Mouse (Mus musculus) MEL (cell line): ENCODE measurements at regions not wholly inside any gene's neighbourhood (a gene's known extent, or its start where the extent isn't known, plus 50 kb on each side); places are given as distances from the start of the nearest gene placed in this dataset.

ENCODE experiments used
- CHD2 ChIP-seq: IDR thresholded peaks from 2 replicates; pipeline ENCODE4 v1.6.1; 2011; ENCODE audit warnings: low read length, improper control_type of control experiment
- CTCF ChIP-seq, 3 experiments: IDR thresholded peaks in 2 of 3; conservative IDR thresholded peaks in 1 of 3; 2 replicates each; pipeline ENCODE4 v1.5.1; 2011 to 2012; ENCODE audit warnings: low read length in 3 of 3, low read depth in 2 of 3, mild to moderate bottlenecking in 2 of 3, improper control_type of control experiment in 1 of 3, inconsistent platforms in 1 of 3, mixed read lengths in 1 of 3, moderate library complexity in 1 of 3; ENCODE audit not compliant: control insufficient read depth in 1 of 3, insufficient read depth in 1 of 3, poor library complexity in 1 of 3, severe bottlenecking in 1 of 3
- ETS1 ChIP-seq: IDR thresholded peaks from 2 replicates; pipeline ENCODE4 v1.6.1; 2012; ENCODE audit warnings: low read depth, mild to moderate bottlenecking, inconsistent platforms, low read length, improper control_type of control experiment, moderate library complexity
- MAX ChIP-seq: IDR thresholded peaks from 2 replicates; pipeline ENCODE4 v1.6.1; 2011; ENCODE audit warnings: low read length, improper control_type of control experiment
- MXI1 ChIP-seq: IDR thresholded peaks from 2 replicates; pipeline ENCODE4 v1.6.1; 2011; ENCODE audit warnings: mild to moderate bottlenecking, low read depth, low read length, improper control_type of control experiment
- MYC ChIP-seq: IDR thresholded peaks from 2 replicates; pipeline ENCODE4 v1.6.1; 2011; ENCODE audit warnings: low read depth, mild to moderate bottlenecking, low read length, improper control_type of control experiment, moderate library complexity
- NELFE ChIP-seq: IDR thresholded peaks from 2 replicates; pipeline ENCODE4 v1.6.1; 2011; ENCODE audit warnings: low read depth, low read length, improper control_type of control experiment
- NRF1 ChIP-seq: IDR thresholded peaks from 2 replicates; pipeline ENCODE4 v1.6.1; 2014; ENCODE audit warnings: low read depth, mild to moderate bottlenecking, inconsistent platforms, low read length, improper control_type of control experiment, moderate library complexity; ENCODE audit not compliant: poor library complexity, insufficient read depth, severe bottlenecking
- POLR2A ChIP-seq, 2 experiments: IDR thresholded peaks; 2 replicates each; pipeline ENCODE4 v1.6.1; 2011 to 2012; ENCODE audit warnings: low read length in 2 of 2, mild to moderate bottlenecking in 2 of 2, control low read depth in 1 of 2, improper control_type of control experiment in 1 of 2, low read depth in 1 of 2, moderate library complexity in 1 of 2; ENCODE audit not compliant: control insufficient read depth in 1 of 2, insufficient read depth in 1 of 2, poor library complexity in 1 of 2
- POLR2AphosphoS2 ChIP-seq: IDR thresholded peaks from 2 replicates; pipeline ENCODE4 v1.6.1; 2011; ENCODE audit warnings: low read length, improper control_type of control experiment
- TCF12 ChIP-seq: IDR thresholded peaks from 2 replicates; pipeline ENCODE4 v1.6.1; 2014; ENCODE audit warnings: low read depth, mild to moderate bottlenecking, inconsistent platforms, low read length, improper control_type of control experiment, moderate library complexity
- UBTF ChIP-seq: IDR thresholded peaks from 2 replicates; pipeline ENCODE4 v1.6.1; 2012; ENCODE audit warnings: low read depth, mild to moderate bottlenecking, inconsistent platforms, low read length, improper control_type of control experiment, moderate library complexity, borderline replicate concordance; ENCODE audit not compliant: insufficient read depth

- no peak for TF ChIP-seq CTCF (IDR thresholded peaks at IDR 0.05 in 2 of 3, conservative IDR thresholded peaks at IDR 0.05 in 1 of 3; ENCODE audit: control insufficient read depth in 1 of 3, insufficient read depth in 1 of 3, low read depth in 2 of 3, low read length in 3 of 3, poor library complexity in 1 of 3, severe bottlenecking in 1 of 3)
- no peak for TF ChIP-seq NELFE
- no peak for TF ChIP-seq POLR2A (IDR thresholded peaks at IDR 0.05; ENCODE audit: control insufficient read depth in 1 of 2, insufficient read depth in 1 of 2, low read depth in 1 of 2, low read length in 2 of 2, poor library complexity in 1 of 2)
- TF ChIP-seq MAX: no peak
- no peak for TF ChIP-seq POLR2AphosphoS2
- TF ChIP-seq CHD2: no peak
- TF ChIP-seq NRF1: no peak
- no peak for TF ChIP-seq MYC
- no peak for TF ChIP-seq MXI1
- no peak for TF ChIP-seq UBTF
- TF ChIP-seq TCF12: no peak
- TF ChIP-seq ETS1: no peak
Measured at GRCm38 (mm10) chr10:96976691-96977090, 359.9 kb downstream of the Btg1 start.
